8 mouse cellular contexts compared by ENCODE assay signal in genomic region chr8:84913960-84914359, GRCm38 (mm10). TPM values are rescaled to one million over a fixed set of nuclear protein-coding genes. Genes with fewer than 3 reads are reported as not detected.
DNase-seq lines count a peak whose midpoint lies in the region; ATAC-seq and TF ChIP-seq lines count a peak whose summit lies in the region.

No protein-coding gene starts in this region.

- no peak overlapping the region for H3K4me3 ChIP-seq in heart, embryonic 11.5 days (ENCODE audit: low read depth, low read length)
- H3K4me3 ChIP-seq in ES-Bruce4 (ENCODE audit: low read depth, low read length): peak overlapping the region; percentile 26; the same call in 1 of the 2 replicates
- peak overlapping the region; percentile 61 for H3K4me3 ChIP-seq in liver, embryonic 12.5 days

- no peak for DNase-seq in heart, postnatal 10 days
- peak; percentile 49 for DNase-seq in embryo, embryonic 11 days
- DNase-seq in spleen, postnatal 36 days (ENCODE audit: low spot score in 2 of 2): peak; percentile 42 to 62
- DNase-seq in gastrocnemius, postnatal 25 days: no peak
- no peak for DNase-seq in cerebellum, adult 9-10 months

- peaks cover 5% of the 10 kb centered on the region for H3K4me1 ChIP-seq in heart, embryonic 11.5 days (ENCODE audit: control insufficient read depth, insufficient read depth, low read length)
- H3K4me1 ChIP-seq in ES-Bruce4 (ENCODE audit: control insufficient read depth, insufficient read depth, low read length): peaks cover 3% of the 10 kb centered on the region
- H3K4me1 ChIP-seq in liver, embryonic 12.5 days: peaks cover 38% of the 10 kb centered on the region

- no peaks in the 10 kb centered on the region for H3K36me3 ChIP-seq in heart, embryonic 11.5 days (ENCODE audit: control insufficient read depth, insufficient read depth, low read length)
- peaks cover 12% of the 10 kb centered on the region for H3K36me3 ChIP-seq in ES-Bruce4 (ENCODE audit: control insufficient read depth, insufficient read depth, low read length, poor library complexity, severe bottlenecking)
- H3K36me3 ChIP-seq in liver, embryonic 12.5 days: peaks cover 20% of the 10 kb centered on the region

- H3K9me3 ChIP-seq in heart, embryonic 11.5 days (replicated peaks; ENCODE audit: control insufficient read depth, low read length): no peaks in the 10 kb centered on the region
- H3K9me3 ChIP-seq in ES-Bruce4 (replicated peaks; ENCODE audit: control insufficient read depth, insufficient read depth, low read length, poor library complexity, severe bottlenecking): peaks cover 8% of the 10 kb centered on the region; the same call in 1 of the 2 replicates
- H3K9me3 ChIP-seq in liver, embryonic 12.5 days (replicated peaks): no peaks in the 10 kb centered on the region

- no peak overlapping the region for H3K9ac ChIP-seq in heart, embryonic 11.5 days (ENCODE audit: low read depth, low read length)
- H3K9ac ChIP-seq in ES-Bruce4 (ENCODE audit: low read depth, poor library complexity, severe bottlenecking): peak overlapping the region; percentile 89
- peak overlapping the region; percentile 62 for H3K9ac ChIP-seq in liver, embryonic 12.5 days

- TF ChIP-seq EP300 in ES-Bruce4 (IDR thresholded peaks at IDR 0.05; ENCODE audit: insufficient read depth, low read depth, low read length): 0 out of 2 replicates have a peak, but pooled peaks have one; percentile 42

- peaks cover 88% of the 10 kb centered on the region for H3K27me3 ChIP-seq in heart, embryonic 11.5 days (ENCODE audit: control insufficient read depth, insufficient read depth, low read length)
- no peaks in the 10 kb centered on the region for H3K27me3 ChIP-seq in ES-Bruce4 (ENCODE audit: control insufficient read depth, insufficient read depth, low read length, poor library complexity, severe bottlenecking)
- H3K27me3 ChIP-seq in liver, embryonic 12.5 days (replicated peaks): peaks cover 75% of the 10 kb centered on the region

- no peak overlapping the region for H3K27ac ChIP-seq in heart, embryonic 11.5 days (ENCODE audit: low read depth, low read length)
- H3K27ac ChIP-seq in ES-Bruce4 (ENCODE audit: insufficient read depth, low read length): peak overlapping the region; percentile 79
- no peak overlapping the region for H3K27ac ChIP-seq in liver, embryonic 12.5 days

- WGBS in heart, embryonic 11.5 days (ENCODE audit: insufficient replicate concordance): 26% methylated on average over 4 of the region's 4 CpGs
- 22% methylated on average over 4 of the region's 4 CpGs for WGBS in liver, embryonic 12.5 days (ENCODE audit: insufficient replicate concordance)

- ATAC-seq in heart, embryonic 11.5 days (replicated peaks; ENCODE audit: insufficient number of reproducible peaks, low FRiP score, low TSS enrichment): no peak
- no peak for ATAC-seq in liver, embryonic 12.5 days

- peak; percentile 33 for TF ChIP-seq CTCF in ES-Bruce4 (IDR thresholded peaks at IDR 0.05; ENCODE audit: low read depth, low read length)

- TF ChIP-seq POLR2A in ES-Bruce4 (IDR thresholded peaks at IDR 0.05; ENCODE audit: insufficient read depth, low read length): no peak

- intact Hi-C loops in heart, postnatal 10 days (cut with DNase I): no loop called here

- peak overlapping the region; percentile 95 for H3K4me2 ChIP-seq in heart, embryonic 11.5 days
- peak overlapping the region; percentile 95 for H3K4me2 ChIP-seq in liver, embryonic 12.5 days

RNA-seq across cellular contexts. Expression of gene Dnase2a, which starts 5.6 kb away (rescaled TPM):
- polyA plus RNA-seq in heart, embryonic 11.5 days (2014; fragmentation: Nextera tagmentation; extraction: Ambion mirVana): 4.3 and 5.4 TPM in 2 replicates
- total RNA-seq in heart, postnatal 10 days (2021): 1 to 10 TPM; 6.4 to 7.3 TPM
- polyA plus RNA-seq in ES-Bruce4 (2011; ENCODE audit: insufficient read depth, insufficient read length, low read depth, missing spikeins): 27.5 and 30.9 TPM in 2 replicates
- 10.8 and 11.4 TPM in 2 replicates for polyA plus RNA-seq in liver, embryonic 12.5 days (2016; fragmentation: Nextera tagmentation; extraction: Ambion mirVana)
- total RNA-seq in gastrocnemius, postnatal 25 days (2021): 1 to 10 TPM; 4.5 to 5.7 TPM

RNA-seq across cellular contexts. Expression of gene Klf1, which starts 12.2 kb away (rescaled TPM):
- polyA plus RNA-seq in heart, embryonic 11.5 days (2014; fragmentation: Nextera tagmentation; extraction: Ambion mirVana): 48.7 and 65.0 TPM in 2 replicates
- under 1 TPM; 0.17 to 0.22 TPM for total RNA-seq in heart, postnatal 10 days (2021)
- polyA plus RNA-seq in ES-Bruce4 (2011; ENCODE audit: insufficient read depth, insufficient read length, low read depth, missing spikeins): not detected in 2 replicates
- 517 and 552 TPM in 2 replicates for polyA plus RNA-seq in liver, embryonic 12.5 days (2016; fragmentation: Nextera tagmentation; extraction: Ambion mirVana)
- not detected for total RNA-seq in gastrocnemius, postnatal 25 days (2021)

RNA-seq across cellular contexts. Expression of gene Gcdh, which starts 20.2 kb away (rescaled TPM):
- 36.2 and 40.4 TPM in 2 replicates for polyA plus RNA-seq in heart, embryonic 11.5 days (2014; fragmentation: Nextera tagmentation; extraction: Ambion mirVana)
- 10 to 100 TPM; 31.7 to 32.8 TPM for total RNA-seq in heart, postnatal 10 days (2021)
- polyA plus RNA-seq in ES-Bruce4 (2011; ENCODE audit: insufficient read depth, insufficient read length, low read depth, missing spikeins): 72.5 and 78.5 TPM in 2 replicates
- 41.1 and 44.3 TPM in 2 replicates for polyA plus RNA-seq in liver, embryonic 12.5 days (2016; fragmentation: Nextera tagmentation; extraction: Ambion mirVana)
- total RNA-seq in gastrocnemius, postnatal 25 days (2021): 10 to 100 TPM; 34.7 to 34.8 TPM

RNA-seq across cellular contexts. Expression of gene Mast1, which starts 23.2 kb away (rescaled TPM):
- polyA plus RNA-seq in heart, embryonic 11.5 days (2014; fragmentation: Nextera tagmentation; extraction: Ambion mirVana): 0.27 TPM in 1 of 2 replicates, not detected in the other
- total RNA-seq in heart, postnatal 10 days (2021): under 1 TPM in 1 of 2 experiments, not detected in 1; 0.07 TPM
- 0.73 and 1.5 TPM in 2 replicates for polyA plus RNA-seq in ES-Bruce4 (2011; ENCODE audit: insufficient read depth, insufficient read length, low read depth, missing spikeins)
- polyA plus RNA-seq in liver, embryonic 12.5 days (2016; fragmentation: Nextera tagmentation; extraction: Ambion mirVana): 0.18 TPM in 2 replicates
- not detected for total RNA-seq in gastrocnemius, postnatal 25 days (2021)

RNA-seq across cellular contexts. Expression of gene Rtbdn, which starts 32.8 kb away (rescaled TPM):
- polyA plus RNA-seq in heart, embryonic 11.5 days (2014; fragmentation: Nextera tagmentation; extraction: Ambion mirVana): not detected in 2 replicates
- total RNA-seq in heart, postnatal 10 days (2021): not detected
- polyA plus RNA-seq in ES-Bruce4 (2011; ENCODE audit: insufficient read depth, insufficient read length, low read depth, missing spikeins): 0.38 TPM in 1 of 2 replicates, not detected in the other
- 0.39 and 0.60 TPM in 2 replicates for polyA plus RNA-seq in liver, embryonic 12.5 days (2016; fragmentation: Nextera tagmentation; extraction: Ambion mirVana)
- total RNA-seq in gastrocnemius, postnatal 25 days (2021): not detected

Comparison
In these comparisons a context has a peak if more than half of its experiments do, and no peak if none do; other contexts are left out.
1. DNase-seq: peak in embryo, embryonic 11 days (single experiment) and spleen, postnatal 36 days (2 of 2); none in heart, postnatal 10 days (0 of 2), gastrocnemius, postnatal 25 days (single experiment) and cerebellum, adult 9-10 months (single experiment).
2. RNA of gene Klf1, which starts 12.2 kb away (polyA plus RNA-seq): 517 to 552 TPM in liver, embryonic 12.5 days and 48.7 to 65.0 TPM in heart, embryonic 11.5 days; not detected in ES-Bruce4; every median in the first group is over 10 times any median in the second.